Mouse (Mus musculus) layer of hippocampus, postnatal 14 days (tissue): Measurements from ENCODE around the gene Fndc8. TPM values are rescaled to one million over a fixed set of nuclear protein-coding genes. Genes with fewer than 3 reads are reported as not detected.
"Not testable (repeated sequence)": the region's sequence is repeated elsewhere in the genome, so short reads cannot be mapped to it uniquely, and the experiment has no call there.

ENCODE experiments used
- DNase-seq, 2 experiments: peaks; one replicate each; pipeline ENCODE4 v3.0.0; 2021 to 2022; ENCODE audit warnings: low spot score in 2 of 2, mixed read lengths in 1 of 2
- total RNA-seq, 2 experiments: library from RNA; stranded (reverse); gene quantifications; 2 replicates each; pipeline ENCODE4 v1.2.3; 2021

The Fndc8 gene
- total RNA-seq, 2 experiments from 2014 or later = not detected

GRCm38 (mm10) chr11:82910679-82911389, 18.9 kb downstream of the Fndc8 start:
- DNase-seq = no peak

- DNase-seq = peak; percentile 68 to 70
These were observed 22.9 kb downstream of the Fndc8 start for GRCm38 (mm10) chr11:82914711-82915352.

- no peak for DNase-seq
These were observed 28.8 kb downstream of the Fndc8 start for GRCm38 (mm10) chr11:82920768-82921167.

GRCm38 (mm10) chr11:82921691-82922090, 29.8 kb downstream of the Fndc8 start:
- DNase-seq = no peak

- not testable (repeated sequence) for DNase-seq
These were observed 32.0 kb downstream of the Fndc8 start for GRCm38 (mm10) chr11:82923910-82924309.

GRCm38 (mm10) chr11:82928897-82929632, 37.1 kb downstream of the Fndc8 start:
- no peak for DNase-seq

- DNase-seq = no peak
These were observed 37.7 kb downstream of the Fndc8 start for GRCm38 (mm10) chr11:82929633-82929950.

GRCm38 (mm10) chr11:82930391-82930955, 38.5 kb downstream of the Fndc8 start:
- not testable (repeated sequence) for DNase-seq

GRCm38 (mm10) chr11:82931161-82931560, 39.2 kb downstream of the Fndc8 start:
- not testable (repeated sequence) for DNase-seq

GRCm38 (mm10) chr11:82931671-82932450, 39.9 kb downstream of the Fndc8 start:
- DNase-seq = not testable (repeated sequence)

GRCm38 (mm10) chr11:82933186-82933585, 41.3 kb downstream of the Fndc8 start:
- DNase-seq = no peak

- DNase-seq = no peak
These were observed 51.4 kb downstream of the Fndc8 start for GRCm38 (mm10) chr11:82943336-82943735.

- DNase-seq = no peak
These were observed 53.7 kb downstream of the Fndc8 start for GRCm38 (mm10) chr11:82945636-82946035.

- DNase-seq = no peak
These were observed 55.5 kb downstream of the Fndc8 start for GRCm38 (mm10) chr11:82947457-82947856.

- no peak for DNase-seq
These were observed 57.1 kb downstream of the Fndc8 start for GRCm38 (mm10) chr11:82949036-82949435.

Other genes with a start within 250 kb of the Fndc8 start
- under 1 TPM in 1 of 2 experiments, not detected in 1; 0.78 TPM for gene Cct6b, start 127.8 kb upstream of the Fndc8 start, total RNA-seq
- 10 to 100 TPM; 14.6 to 17.1 TPM for gene Zfp830, start 127.8 kb upstream of the Fndc8 start, total RNA-seq
- 10 to 100 TPM; 27.1 to 27.8 TPM for gene Lig3, start 111.0 kb upstream of the Fndc8 start, total RNA-seq
- gene Rffl, start 20.9 kb upstream of the Fndc8 start, total RNA-seq = 10 to 100 TPM; 11.0 to 11.7 TPM
- 10 to 100 TPM; 12.5 to 13.2 TPM for gene Rad51d, start 1.5 kb upstream of the Fndc8 start, total RNA-seq
- 10 to 100 TPM; 34.4 to 35.1 TPM for gene Nle1, start 16.3 kb downstream of the Fndc8 start, total RNA-seq
- gene Unc45b, start 18.4 kb downstream of the Fndc8 start, total RNA-seq = 1 to 10 TPM; 4.0 to 5.8 TPM
- gene Slfn5, start 59.2 kb downstream of the Fndc8 start, total RNA-seq = 1 to 10 TPM; 3.2 to 4.6 TPM
- under 1 TPM; 0.72 to 0.81 TPM for gene Slfn9, start 99.7 kb downstream of the Fndc8 start, total RNA-seq
- under 1 TPM; 0.57 to 0.58 TPM for gene Slfn8, start 128.7 kb downstream of the Fndc8 start, total RNA-seq
- gene Slfn2, start 173.0 kb downstream of the Fndc8 start, total RNA-seq = under 1 TPM; 0.31 to 0.51 TPM
- not detected for gene Slfn1, start 224.7 kb downstream of the Fndc8 start, total RNA-seq